Mouse (Mus musculus) midbrain, postnatal 0 days (tissue): ENCODE measurements around the gene Sft2d1. TPM values are rescaled to one million over a fixed set of nuclear protein-coding genes. Genes with fewer than 3 reads are reported as not detected.

Experiments used
- ATAC-seq: fragments of 200-750 bp; cut with Nextera tagmentation; 2 replicates; pipeline ENCODE4 v1.8.0; 2017; ENCODE audit warnings: moderate number of reproducible peaks, mild to moderate bottlenecking, moderate TSS enrichment, moderate library complexity; ENCODE audit not compliant: low FRiP score
- DNase-seq: peaks from one replicate; pipeline ENCODE4 v3.0.0-alpha.2; 2015; ENCODE audit warnings: low spot score
- H3K27ac ChIP-seq: fragments of 300-500 bp; sonication (generic); 2 replicates; pipeline ENCODE4 v1.5.1; 2014; ENCODE audit warnings: low read depth, mild to moderate bottlenecking, low read length, mixed read lengths
- H3K27me3 ChIP-seq: fragments of 300-500 bp; sonication (generic); 2 replicates; pipeline ENCODE4 v1.6.1; 2014; ENCODE audit warnings: low read length, control low read depth, mixed read lengths; ENCODE audit not compliant: insufficient read depth
- H3K36me3 ChIP-seq: fragments of 300-500 bp; sonication (generic); 2 replicates; pipeline ENCODE4 v1.6.1; 2014; ENCODE audit warnings: low read length, control low read depth, mixed read lengths; ENCODE audit not compliant: insufficient read depth
- H3K4me1 ChIP-seq: fragments of 300-500 bp; sonication (generic); 2 replicates; pipeline ENCODE4 v1.6.1; 2014; ENCODE audit warnings: mild to moderate bottlenecking, control low read depth, antibody characterized with exemption, low read length, mixed read lengths; ENCODE audit not compliant: insufficient read depth
- H3K4me2 ChIP-seq: fragments of 300-500 bp; sonication (generic); 2 replicates; pipeline ENCODE4 v1.6.1; 2014; ENCODE audit warnings: low read depth, mild to moderate bottlenecking, low read length, mixed read lengths; ENCODE audit not compliant: poor library complexity, severe bottlenecking
- H3K4me3 ChIP-seq: fragments of 300-500 bp; sonication (generic); 2 replicates; pipeline ENCODE4 v1.5.1; 2014; ENCODE audit warnings: low read depth, mild to moderate bottlenecking, low read length, moderate library complexity
- H3K9ac ChIP-seq: fragments of 300-500 bp; sonication (generic); replicated peaks from 2 replicates; pipeline ENCODE4 v1.6.1; 2014; ENCODE audit warnings: mild to moderate bottlenecking, low read length, moderate library complexity, mixed read lengths; ENCODE audit not compliant: poor library complexity, severe bottlenecking
- H3K9me3 ChIP-seq: fragments of 300-500 bp; sonication (generic); 2 replicates; pipeline ENCODE4 v1.6.1; 2016; ENCODE audit warnings: low read length, control low read depth
- CTCF ChIP-seq: IDR thresholded peaks from 2 replicates; pipeline ENCODE4 v1.5.1; 2016; ENCODE audit warnings: antibody characterized with exemption, mild to moderate bottlenecking
- WGBS: fragments of 180-500 bp; shearing (Covaris S2); extraction: QIAGEN DNeasy Blood & Tissue Kit; methylation state at CpG from one replicate; pipeline ENCODE4 v1.1.7; 2014; 5-methylcytosine and 5-hydroxymethylcytosine counted together
- polyA plus RNA-seq: library from polyadenylated mRNA; unstranded; fragments of >200 nt; fragmentation: Nextera tagmentation; extraction: Ambion mirVana; gene quantifications from 2 replicates; pipeline ENCODE4 v1.2.1, GENCODE M21; 2015
- total RNA-seq: library from RNA; depleted of rRNA; stranded (reverse); fragments of >200 nt; gene quantifications from 2 replicates; pipeline ENCODE4 v1.2.3, GENCODE M21; 2014

The Sft2d1 gene
- total and polyA plus RNA-seq, 2 experiments from 2014 or later = 130 to 221 TPM

DNA sequence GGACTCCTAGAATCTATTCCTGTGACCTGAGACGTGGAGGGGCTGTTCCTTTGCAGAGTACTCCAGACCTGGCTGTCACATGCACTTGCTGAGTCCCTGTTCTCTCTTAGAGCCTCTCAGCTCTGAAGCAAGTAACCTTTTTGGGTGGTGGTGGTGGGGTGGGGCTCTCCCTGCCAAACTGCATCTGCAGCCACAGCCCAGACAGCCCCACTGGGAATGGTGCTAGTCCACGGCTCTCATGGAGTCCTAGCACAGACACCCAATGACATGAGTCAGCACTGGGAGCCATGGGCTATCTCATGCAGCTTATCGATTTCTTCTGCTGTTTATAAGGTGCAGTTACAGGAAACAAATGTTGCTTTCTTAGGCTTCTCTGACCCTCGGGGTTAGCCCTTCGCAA, 13.2 kb upstream of the Sft2d1 start:
- WGBS = 84% methylated on average over 5 of the region's 5 CpGs
- Histone ChIP-seq H3K4me3 (no peak overlapping the region), H3K9me3 (no peaks in the 10 kb centered on the region), H3K27ac (no peak overlapping the region), H3K27me3 (no peaks in the 10 kb centered on the region), H3K36me3 (peaks cover 13% of the 10 kb centered on the region; the same call in 1 of the 2 replicates), H3K4me2 (no peak overlapping the region), H3K4me1 (no peaks in the 10 kb centered on the region), H3K9ac (no peak overlapping the region)
- ATAC-seq = no peak
- DNase-seq = no peak
- no peak for TF ChIP-seq CTCF

DNA sequence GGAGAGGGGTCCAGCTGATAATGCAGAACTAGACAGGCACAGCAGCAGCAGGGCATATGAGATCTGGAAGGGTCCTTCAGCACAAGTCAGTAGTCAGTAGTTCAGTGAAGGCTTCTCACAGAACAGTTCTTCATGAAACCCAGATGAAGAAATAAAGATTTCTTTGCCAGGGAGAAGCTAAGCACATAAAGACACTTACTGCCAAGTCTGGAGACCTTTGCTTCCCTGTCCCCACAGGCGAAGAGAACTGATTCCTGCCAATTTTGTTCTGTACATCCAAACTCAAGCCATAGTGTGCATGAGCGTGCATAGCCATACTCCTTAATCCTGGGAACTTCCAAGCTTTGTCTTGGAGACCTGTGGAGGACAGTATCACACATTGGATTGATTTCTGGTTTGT, 12.6 kb upstream of the Sft2d1 start:
- no peak for TF ChIP-seq CTCF
- H3K27me3 ChIP-seq = no peaks in the 10 kb centered on the region
- H3K9me3 ChIP-seq = no peaks in the 10 kb centered on the region
- WGBS = 92% methylated on average over 2 of the region's 2 CpGs
- H3K36me3 ChIP-seq = peaks cover 13% of the 10 kb centered on the region; the same call in 1 of the 2 replicates
- no peak for DNase-seq
- no peaks in the 10 kb centered on the region for H3K4me1 ChIP-seq
- ATAC-seq = no peak
- H3K4me2 ChIP-seq = no peak overlapping the region
- no peak overlapping the region for H3K4me3 ChIP-seq
- H3K9ac ChIP-seq = no peak overlapping the region
- no peak overlapping the region for H3K27ac ChIP-seq

DNA sequence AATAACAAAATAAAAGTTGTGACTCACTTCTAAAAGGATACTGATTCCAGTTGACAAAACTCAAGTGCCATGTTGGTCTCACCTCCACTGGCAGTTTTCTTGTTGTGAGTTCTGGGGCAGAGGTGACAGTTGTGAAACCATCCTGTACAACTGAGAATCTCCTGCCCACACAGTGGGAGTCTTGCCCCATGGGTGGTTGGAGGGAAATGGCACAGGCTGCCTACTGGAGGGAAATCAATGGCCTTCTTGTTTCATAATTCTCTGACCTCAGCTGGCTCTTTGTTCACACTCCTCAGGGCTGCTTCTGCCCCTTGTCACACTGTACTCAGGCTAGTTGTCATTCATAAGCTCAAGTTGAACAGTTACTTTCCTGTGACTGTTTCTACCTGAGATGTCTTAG, 11.4 kb upstream of the Sft2d1 start:
- Histone ChIP-seq H3K27ac (no peak overlapping the region), H3K9ac (no peak overlapping the region), H3K4me2 (no peak overlapping the region), H3K9me3 (no peaks in the 10 kb centered on the region), H3K36me3 (peaks cover 13% of the 10 kb centered on the region; the same call in 1 of the 2 replicates), H3K4me3 (no peak overlapping the region), H3K4me1 (no peaks in the 10 kb centered on the region), H3K27me3 (no peaks in the 10 kb centered on the region)
- ATAC-seq (no peak), DNase-seq (no peak)
- TF ChIP-seq CTCF = no peak

- TF ChIP-seq CTCF = peak; percentile 19; the same call in 1 of the 2 replicates
- H3K9me3 ChIP-seq = no peaks in the 10 kb centered on the region
- no peaks in the 10 kb centered on the region for H3K4me1 ChIP-seq
- no peak for DNase-seq
- H3K4me3 ChIP-seq = no peak overlapping the region
- no peak overlapping the region for H3K9ac ChIP-seq
- no peak for ATAC-seq
- no peak overlapping the region for H3K4me2 ChIP-seq
- WGBS = 72% methylated on average over 4 of the region's 4 CpGs
- no peaks in the 10 kb centered on the region for H3K27me3 ChIP-seq
- H3K36me3 ChIP-seq = peaks cover 13% of the 10 kb centered on the region; the same call in 1 of the 2 replicates
- no peak overlapping the region for H3K27ac ChIP-seq
These were observed 9.4 kb upstream of the Sft2d1 start for GRCm38 (mm10) chr17:8301515-8301914.

DNA sequence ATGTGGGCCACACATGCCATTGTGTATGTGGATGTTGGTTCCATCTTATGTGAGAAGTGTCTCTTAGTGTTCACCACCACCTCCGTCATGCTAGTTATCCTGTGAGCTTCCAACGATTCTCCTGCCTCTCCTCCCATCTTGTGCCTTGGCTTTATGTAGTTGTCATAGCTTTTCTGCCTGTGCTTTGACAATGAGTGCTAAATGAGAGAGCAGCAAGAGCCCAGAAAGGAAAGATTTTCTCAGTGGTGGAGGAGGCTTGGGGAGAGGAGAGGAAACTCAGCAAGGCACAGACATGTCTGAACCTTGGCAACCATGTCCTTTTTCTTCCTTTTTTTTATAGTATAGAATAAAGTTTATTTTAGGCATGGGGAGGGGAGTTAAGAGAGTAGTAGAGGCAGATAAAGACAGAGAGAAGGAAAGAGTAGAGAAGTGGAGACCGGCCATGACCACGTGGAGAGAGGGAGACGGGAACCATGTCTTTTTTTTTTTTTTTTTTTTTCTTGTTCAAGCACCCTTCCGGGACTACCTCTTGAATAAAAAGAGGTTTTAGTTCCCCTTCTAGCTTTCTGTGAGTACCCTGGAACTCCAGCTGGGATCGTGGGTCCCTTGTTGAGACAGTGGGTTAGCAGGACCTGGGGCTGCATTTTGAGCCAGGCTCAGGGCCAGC, 8.0 kb upstream of the Sft2d1 start:
- Histone ChIP-seq H3K4me1 (no peaks in the 10 kb centered on the region), H3K4me2 (no peak overlapping the region), H3K9me3 (no peaks in the 10 kb centered on the region), H3K4me3 (no peak overlapping the region), H3K27ac (no peak overlapping the region), H3K27me3 (no peaks in the 10 kb centered on the region), H3K36me3 (peaks cover 10% of the 10 kb centered on the region; the same call in 1 of the 2 replicates), H3K9ac (no peak overlapping the region)
- whole genome bisulfite sequencing = 71% methylated on average over 7 of the region's 7 CpGs
- DNase-seq = no peak
- no peak for ATAC-seq
- no peak for TF ChIP-seq CTCF

- Histone ChIP-seq H3K27ac (no peak overlapping the region), H3K9me3 (no peaks in the 10 kb centered on the region), H3K36me3 (peaks cover 5% of the 10 kb centered on the region; the same call in 1 of the 2 replicates), H3K4me2 (no peak overlapping the region), H3K27me3 (no peaks in the 10 kb centered on the region), H3K4me1 (no peaks in the 10 kb centered on the region), H3K9ac (no peak overlapping the region), H3K4me3 (no peak overlapping the region)
- DNase-seq (no peak), ATAC-seq (no peak)
- no peak for TF ChIP-seq CTCF
- WGBS = 72% methylated on average over 5 of the region's 5 CpGs
These were observed 7.2 kb upstream of the Sft2d1 start for GRCm38 (mm10) chr17:8303671-8304070.
